Mouse (Mus musculus): ENCODE data around the gene Lta.

Gene Lta

GRCm38 (mm10) chr17:35204494-35205379, at the start of gene Lta:
Lta (minus strand) TSS chr17:35205351.
- peak; percentile 88 for DNase-seq (ENCODE audit: low read depth, low spot score)

- peak; percentile 85 for DNase-seq (ENCODE audit: low read depth, low spot score)
These were observed 49.3 kb upstream of the Lta start for GRCm38 (mm10) chr17:35254241-35255098.

- no peak for DNase-seq (ENCODE audit: low read depth, low spot score)
These were observed 48.3 kb upstream of the Lta start for GRCm38 (mm10) chr17:35253293-35254093.

- no peak for DNase-seq (ENCODE audit: low read depth, low spot score)
These were observed 47.6 kb upstream of the Lta start for GRCm38 (mm10) chr17:35252619-35253292.

GRCm38 (mm10) chr17:35251981-35252380, 46.8 kb upstream of the Lta start:
- no peak for DNase-seq (ENCODE audit: low read depth, low spot score)

- no peak for DNase-seq (ENCODE audit: low read depth, low spot score)
These were observed 46.1 kb upstream of the Lta start for GRCm38 (mm10) chr17:35251162-35251719.

GRCm38 (mm10) chr17:35250348-35251120, 45.4 kb upstream of the Lta start:
- DNase-seq (ENCODE audit: low read depth, low spot score) = no peak

GRCm38 (mm10) chr17:35249451-35250197, 44.5 kb upstream of the Lta start:
- DNase-seq (ENCODE audit: low read depth, low spot score) = no peak

- DNase-seq (ENCODE audit: low read depth, low spot score) = no peak
These were observed 43.8 kb upstream of the Lta start for GRCm38 (mm10) chr17:35248986-35249385.

- DNase-seq (ENCODE audit: low read depth, low spot score) = no peak
These were observed 42.0 kb upstream of the Lta start for GRCm38 (mm10) chr17:35247144-35247543.

- DNase-seq (ENCODE audit: low read depth, low spot score) = peak; percentile 82
These were observed 40.8 kb upstream of the Lta start for GRCm38 (mm10) chr17:35245731-35246623.

- DNase-seq (ENCODE audit: low read depth, low spot score) = no peak
These were observed 39.8 kb upstream of the Lta start for GRCm38 (mm10) chr17:35244999-35245398.

GRCm38 (mm10) chr17:35243086-35243485, 37.9 kb upstream of the Lta start:
- DNase-seq (ENCODE audit: low read depth, low spot score) = peak; percentile 49

- peak; percentile 76 for DNase-seq (ENCODE audit: low read depth, low spot score)
These were observed 37.1 kb upstream of the Lta start for GRCm38 (mm10) chr17:35242015-35242941.

GRCm38 (mm10) chr17:35241305-35242014, 36.3 kb upstream of the Lta start, which contains the start of gene Ddx39b:
Ddx39b (plus strand) TSS chr17:35241746.
- peak; percentile 98 for DNase-seq (ENCODE audit: low read depth, low spot score)

All from CD4-positive, CD25-positive, alpha-beta regulatory T cell, adult 2 months (primary cell).